Mouse (Mus musculus) limb, embryonic 13.5 days (tissue): ENCODE data around the gene Ifi202b. TPM values are rescaled to one million over a fixed set of nuclear protein-coding genes. Genes with fewer than 3 reads are reported as not detected.
"Not testable (repeated sequence)": the region's sequence is repeated elsewhere in the genome, so short reads cannot be mapped to it uniquely, and the experiment has no call there.

ENCODE experiments used
- ATAC-seq: fragments of 200-750 bp; cut with Nextera tagmentation; 2 replicates; pipeline ENCODE4 v1.8.0; 2017; ENCODE audit warnings: low read depth, moderate number of reproducible peaks, moderate TSS enrichment; ENCODE audit not compliant: low FRiP score
- H3K27ac ChIP-seq: fragments of 300-500 bp; sonication (generic); 2 replicates; pipeline ENCODE4 v1.5.1; 2015; ENCODE audit warnings: inconsistent platforms, mild to moderate bottlenecking, moderate library complexity
- H3K27me3 ChIP-seq: fragments of 300-500 bp; sonication (generic); 2 replicates; pipeline ENCODE4 v1.6.1; 2015; ENCODE audit warnings: mild to moderate bottlenecking, inconsistent platforms
- H3K36me3 ChIP-seq: fragments of 300-500 bp; sonication (generic); 2 replicates; pipeline ENCODE4 v1.6.1; 2015; ENCODE audit warnings: inconsistent platforms, mild to moderate bottlenecking, moderate library complexity
- H3K4me1 ChIP-seq: fragments of 300-500 bp; sonication (generic); 2 replicates; pipeline ENCODE4 v1.6.1; 2015; ENCODE audit warnings: inconsistent platforms
- H3K4me2 ChIP-seq: fragments of 300-500 bp; sonication (generic); replicated peaks from 2 replicates; pipeline ENCODE4 v1.6.1; 2015; ENCODE audit warnings: inconsistent platforms, mild to moderate bottlenecking, moderate library complexity
- H3K4me3 ChIP-seq: fragments of 300-500 bp; sonication (generic); 2 replicates; pipeline ENCODE4 v1.5.1; 2015; ENCODE audit warnings: moderate library complexity, mild to moderate bottlenecking, inconsistent platforms
- H3K9ac ChIP-seq: fragments of 300-500 bp; sonication (generic); 2 replicates; pipeline ENCODE4 v1.6.1; 2015; ENCODE audit warnings: mild to moderate bottlenecking, inconsistent platforms
- H3K9me3 ChIP-seq: fragments of 300-500 bp; sonication (generic); 2 replicates; pipeline ENCODE4 v1.6.1; 2016; ENCODE audit warnings: inconsistent platforms
- WGBS: fragments of 180-500 bp; shearing (Covaris S2); methylation state at CpG from one replicate; pipeline ENCODE4 v1.1.7; 2015; 5-methylcytosine and 5-hydroxymethylcytosine counted together
- polyA plus RNA-seq: library from polyadenylated mRNA; unstranded; fragments of >200 nt; fragmentation: Nextera tagmentation; extraction: Ambion mirVana; gene quantifications from 2 replicates; pipeline ENCODE4 v1.2.1, GENCODE M21; 2015

The Ifi202b gene
- polyA plus RNA-seq = 0.57 and 0.60 TPM in 2 replicates

DNA sequence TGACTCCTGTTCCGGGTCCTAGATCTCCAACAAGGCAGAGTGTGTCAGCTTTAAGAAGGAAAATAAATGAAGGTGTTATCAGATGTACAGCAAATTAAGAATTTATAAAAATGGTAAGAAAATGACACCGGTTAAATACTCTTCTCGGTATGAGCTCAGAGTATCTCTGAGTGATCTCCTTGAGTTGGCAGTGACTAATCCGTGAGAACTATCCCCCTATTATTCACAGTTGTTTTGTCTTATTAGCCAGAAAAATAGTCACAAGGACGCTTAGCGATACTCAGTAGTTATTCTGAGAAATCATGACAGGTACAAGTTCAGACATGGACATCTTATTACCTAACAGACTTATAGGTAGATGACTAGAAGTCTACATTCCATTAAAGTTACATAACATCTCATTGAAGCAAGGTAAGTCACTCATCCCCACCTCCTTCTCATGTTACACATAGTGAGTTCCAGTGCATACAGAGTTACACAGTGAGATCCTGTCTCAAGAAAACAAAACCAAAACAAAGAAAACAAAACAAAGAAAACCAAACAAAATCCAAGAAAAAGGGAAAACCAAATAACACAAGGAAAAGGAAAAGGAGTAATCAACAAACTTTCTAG is at the start of gene Ifi202b:
Gene Ifi202b (minus strand): TSS at position 51 of the 612 bp plus-strand sequence.
- ATAC-seq, H3K4me1 ChIP-seq, H3K4me2 ChIP-seq, H3K36me3 ChIP-seq, H3K4me3 ChIP-seq, H3K27me3 ChIP-seq, H3K27ac ChIP-seq, H3K9me3 ChIP-seq, H3K9ac ChIP-seq: not testable (repeated sequence)
- WGBS = 81% methylated on average over 6 of the region's 6 CpGs

DNA sequence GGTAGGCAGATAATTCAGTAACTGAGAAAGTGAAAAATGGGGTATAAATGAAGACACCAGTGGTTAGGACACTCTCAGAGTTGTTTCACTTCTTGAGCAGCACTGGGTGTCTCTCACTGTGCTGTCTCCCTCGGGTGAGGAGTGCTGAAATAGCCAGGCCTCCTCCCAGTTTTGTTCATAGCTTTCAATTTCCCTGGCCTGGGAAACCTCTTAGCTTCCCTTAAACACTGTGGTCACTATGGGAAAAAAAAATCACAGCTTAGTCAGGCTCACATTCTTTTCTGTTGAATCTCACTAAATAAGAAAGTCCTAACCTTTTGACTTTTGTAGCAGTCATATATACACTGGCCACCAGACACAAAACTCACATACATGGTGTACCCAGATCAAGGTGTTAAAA is 49.2 kb upstream of the Ifi202b start, which contains the start of gene Ifi205:
Gene Ifi205 (minus strand): TSS at position 113 of the 400 bp plus-strand sequence.
- no peaks in the 10 kb centered on the region for H3K36me3 ChIP-seq
- H3K27ac ChIP-seq = no peak within 1 kb of the TSS
- no peaks in the 10 kb centered on the region for H3K4me1 ChIP-seq
- H3K27me3 ChIP-seq = no peaks in the 10 kb centered on the region
- no peaks in the 10 kb centered on the region for H3K9me3 ChIP-seq
- H3K4me2 ChIP-seq = no peak within 1 kb of the TSS
- WGBS = 57% methylated on average over 1 of the region's 1 CpGs
- no peak for ATAC-seq
- H3K9ac ChIP-seq = no peak within 1 kb of the TSS
- no peak within 1 kb of the TSS for H3K4me3 ChIP-seq

DNA sequence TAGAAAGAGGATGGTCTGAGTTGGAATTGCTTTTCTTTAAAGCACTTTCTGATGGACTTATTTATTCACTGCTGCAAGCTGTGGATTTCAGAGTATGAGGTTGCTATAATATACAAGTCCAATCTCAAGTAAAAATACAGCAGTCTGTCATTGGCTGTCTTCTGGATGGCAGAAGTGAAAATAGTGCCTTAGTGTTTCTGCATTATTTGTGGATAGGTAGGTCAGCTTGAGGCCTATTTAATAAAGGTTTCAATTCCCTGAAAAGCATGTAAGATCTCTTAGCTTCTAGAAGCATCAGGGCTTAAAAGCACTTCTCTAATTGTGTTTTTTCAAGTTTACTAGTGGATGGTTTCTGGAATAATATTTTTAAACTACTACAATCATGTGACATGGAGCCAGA is 24.5 kb upstream of the Ifi202b start:
- not testable (repeated sequence) for H3K9me3 ChIP-seq, H3K4me3 ChIP-seq, H3K9ac ChIP-seq, H3K4me2 ChIP-seq, ATAC-seq, H3K27ac ChIP-seq, H3K36me3 ChIP-seq, H3K4me1 ChIP-seq, H3K27me3 ChIP-seq

DNA sequence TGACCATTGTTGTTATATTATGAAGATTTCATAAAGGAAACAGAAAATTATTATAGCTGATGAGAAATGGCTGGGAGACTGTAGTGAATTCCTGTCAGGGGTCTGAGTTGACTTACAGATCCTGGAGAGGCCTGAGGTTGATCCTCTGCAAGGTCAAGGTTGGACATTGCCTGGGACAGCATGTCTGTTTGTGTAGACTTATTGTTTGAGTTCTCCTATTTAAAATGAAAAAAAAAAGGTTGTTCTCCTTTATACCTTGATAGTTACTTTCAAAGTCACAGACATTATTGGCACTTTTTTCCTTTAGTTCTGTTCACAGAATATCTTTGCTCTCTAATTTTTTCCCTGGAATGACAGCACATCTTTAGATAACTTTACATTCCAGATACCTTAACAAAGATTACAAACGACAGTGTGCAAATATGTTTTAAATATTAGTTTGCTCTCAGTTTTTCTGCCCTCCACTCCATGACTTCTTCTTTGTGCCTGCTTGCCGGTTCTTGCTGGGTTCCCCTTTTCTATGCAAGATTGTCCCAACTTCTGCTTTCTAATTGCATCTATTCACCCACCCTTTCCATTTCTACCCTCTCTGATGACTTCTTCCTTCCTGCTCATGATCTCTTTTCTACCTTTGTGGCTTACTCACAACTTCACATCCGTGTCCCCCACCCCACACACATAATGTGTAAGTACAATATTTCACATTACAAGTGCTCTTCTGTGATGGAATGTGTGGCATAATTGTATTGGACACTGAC is 22.0 kb upstream of the Ifi202b start:
- H3K27ac ChIP-seq, H3K9ac ChIP-seq, H3K27me3 ChIP-seq, H3K4me1 ChIP-seq, ATAC-seq, H3K4me2 ChIP-seq, H3K4me3 ChIP-seq, H3K36me3 ChIP-seq, H3K9me3 ChIP-seq: not testable (repeated sequence)
- 79% methylated on average over 2 of the region's 3 CpGs for WGBS

DNA sequence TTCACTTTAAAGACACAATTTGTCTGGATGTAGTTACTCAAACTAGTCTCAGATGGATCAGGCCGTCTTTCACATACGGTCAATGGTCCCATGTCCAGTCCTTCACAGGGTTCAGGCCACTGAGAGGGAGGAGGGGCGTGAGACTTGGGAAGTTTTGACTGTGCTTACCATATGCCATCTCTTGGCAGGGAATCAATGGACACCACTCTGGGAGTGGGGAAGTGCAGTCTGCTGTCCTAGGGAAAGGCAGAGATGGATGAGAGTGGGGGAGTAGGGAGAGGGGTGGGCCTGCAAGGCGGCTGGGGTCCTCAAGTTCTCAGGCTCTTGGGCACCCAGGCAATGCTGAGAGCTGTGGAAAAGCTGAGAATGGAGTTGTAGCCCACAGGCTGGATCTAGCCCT is 12.5 kb upstream of the Ifi202b start:
- WGBS = 76% methylated on average over 4 of the region's 4 CpGs
- H3K4me1 ChIP-seq = no peaks in the 10 kb centered on the region
- H3K36me3 ChIP-seq = no peaks in the 10 kb centered on the region
- H3K27me3 ChIP-seq = no peaks in the 10 kb centered on the region
- no peak overlapping the region for H3K4me2 ChIP-seq
- H3K27ac ChIP-seq = no peak overlapping the region
- H3K4me3 ChIP-seq = no peak overlapping the region
- H3K9me3 ChIP-seq = no peaks in the 10 kb centered on the region
- no peak overlapping the region for H3K9ac ChIP-seq
- ATAC-seq = no peak

DNA sequence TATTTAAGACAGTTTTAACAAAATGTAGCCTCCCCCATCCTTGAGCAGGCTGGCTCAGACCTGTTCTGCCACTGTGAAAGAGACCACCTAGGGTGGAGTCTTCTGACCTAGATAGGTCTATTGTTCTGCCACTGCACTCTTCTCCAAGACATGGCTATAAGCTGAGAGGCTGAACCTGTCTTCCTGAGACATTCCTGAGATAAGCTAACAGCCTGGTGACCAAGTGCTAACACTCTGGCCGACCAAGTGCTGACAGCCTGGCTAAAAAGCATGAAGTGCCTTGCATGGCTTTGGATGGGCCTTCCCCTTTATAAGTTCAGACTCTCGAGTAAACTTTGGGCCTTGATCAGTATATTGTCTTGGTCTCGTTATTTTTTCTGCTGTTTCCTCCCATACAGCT is 1.5 kb downstream of the Ifi202b start:
- H3K27ac ChIP-seq, H3K4me1 ChIP-seq, H3K4me2 ChIP-seq, H3K27me3 ChIP-seq, H3K9me3 ChIP-seq, H3K36me3 ChIP-seq, H3K4me3 ChIP-seq, H3K9ac ChIP-seq, ATAC-seq: not testable (repeated sequence)
- WGBS = 49% methylated on average over 3 of the region's 3 CpGs

DNA sequence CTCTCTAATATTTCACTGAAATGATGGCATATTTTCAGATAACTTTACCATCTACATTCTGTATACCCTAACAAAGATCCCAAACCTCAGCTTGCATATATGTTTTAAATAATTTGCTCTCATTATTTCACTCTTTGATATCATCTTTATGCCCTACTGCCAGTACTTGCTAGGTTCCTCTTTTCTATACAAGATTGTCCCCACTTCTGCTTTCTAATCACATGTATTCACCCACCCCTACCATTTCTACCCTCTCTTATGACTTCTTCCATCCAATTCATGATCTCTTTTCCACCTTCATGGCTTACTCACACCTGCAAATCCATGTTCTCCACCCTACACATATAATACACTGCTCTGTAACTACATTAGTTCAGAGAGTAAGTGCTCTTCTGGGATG is 4.9 kb downstream of the Ifi202b start:
- Histone ChIP-seq H3K4me2 (no peak overlapping the region), H3K9me3 (no peaks in the 10 kb centered on the region), H3K9ac (no peak overlapping the region), H3K4me3 (no peak overlapping the region), H3K27me3 (no peaks in the 10 kb centered on the region), H3K4me1 (no peaks in the 10 kb centered on the region), H3K27ac (no peak overlapping the region), H3K36me3 (no peaks in the 10 kb centered on the region)
- no peak for ATAC-seq

DNA sequence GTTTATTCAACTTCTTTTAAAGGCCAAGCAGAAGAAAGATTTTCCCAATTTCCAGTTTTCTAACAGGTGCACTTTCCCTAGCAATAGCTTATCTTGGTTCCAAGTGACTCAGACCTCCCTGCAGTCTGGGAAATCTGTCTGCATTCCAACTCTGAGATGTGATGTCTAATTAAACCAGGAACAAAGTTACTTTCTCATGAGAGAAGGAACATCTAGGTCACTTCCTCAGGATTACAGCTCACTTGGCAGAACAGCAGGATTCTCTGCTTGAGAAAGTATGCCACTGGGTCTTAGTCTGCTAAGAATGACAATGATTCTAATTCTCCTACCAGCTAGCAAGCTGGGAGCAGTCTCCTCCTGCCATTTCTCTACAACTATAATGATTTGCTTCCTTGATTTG is 9.4 kb downstream of the Ifi202b start:
- no peaks in the 10 kb centered on the region for H3K27me3 ChIP-seq
- no peaks in the 10 kb centered on the region for H3K4me1 ChIP-seq
- no peak overlapping the region for H3K4me3 ChIP-seq
- H3K9ac ChIP-seq = no peak overlapping the region
- no peak overlapping the region for H3K27ac ChIP-seq
- H3K4me2 ChIP-seq = no peak overlapping the region
- H3K9me3 ChIP-seq = no peaks in the 10 kb centered on the region
- no peaks in the 10 kb centered on the region for H3K36me3 ChIP-seq
- no peak for ATAC-seq

DNA sequence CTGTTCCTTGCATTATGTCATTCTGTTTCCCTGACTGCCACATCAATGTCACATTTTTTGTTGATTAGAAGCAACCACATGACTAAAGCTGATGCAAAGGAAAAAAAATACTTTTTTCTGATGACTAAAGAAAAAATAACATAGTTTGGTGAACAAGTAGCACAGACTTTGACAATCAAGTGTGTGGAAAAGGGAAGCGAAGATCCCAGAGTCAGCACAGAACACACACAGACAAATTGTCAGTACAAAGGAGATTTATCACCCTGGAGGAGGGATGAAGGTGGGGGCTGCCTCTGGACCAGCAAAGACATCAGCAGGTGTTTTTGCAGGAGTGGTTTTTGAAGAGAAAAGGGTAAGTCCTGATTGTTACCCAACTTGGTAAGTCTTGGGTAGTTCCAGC is 21.1 kb downstream of the Ifi202b start:
- not testable (repeated sequence) for H3K4me1 ChIP-seq, H3K4me2 ChIP-seq, H3K9ac ChIP-seq, H3K9me3 ChIP-seq, H3K4me3 ChIP-seq, ATAC-seq, H3K27ac ChIP-seq, H3K36me3 ChIP-seq, H3K27me3 ChIP-seq
- WGBS = 73% methylated on average over 1 of the region's 1 CpGs

DNA sequence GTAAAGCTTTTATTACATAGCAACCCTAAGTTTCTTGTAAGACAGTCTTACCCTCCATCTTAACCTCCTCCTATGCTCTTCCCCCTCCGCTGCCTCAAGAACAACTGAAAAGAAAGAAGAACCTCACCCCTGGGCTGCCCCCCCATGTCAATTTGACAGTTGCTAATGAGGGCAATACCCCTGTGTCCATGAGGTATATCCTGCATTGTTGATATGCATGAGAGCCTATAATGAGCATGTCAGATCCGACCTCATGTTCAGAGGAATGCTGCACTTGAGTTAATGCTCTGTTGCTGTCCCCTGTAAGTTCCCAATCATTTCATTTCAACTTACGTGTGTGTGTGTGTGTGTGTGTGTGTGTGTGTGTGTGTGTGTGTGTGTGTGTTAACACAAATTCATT is 22.5 kb downstream of the Ifi202b start:
- not testable (repeated sequence) for H3K4me3 ChIP-seq, ATAC-seq, H3K9me3 ChIP-seq, H3K36me3 ChIP-seq, H3K27me3 ChIP-seq, H3K27ac ChIP-seq, H3K4me1 ChIP-seq, H3K9ac ChIP-seq, H3K4me2 ChIP-seq
- 20% methylated on average over 3 of the region's 3 CpGs for WGBS

DNA sequence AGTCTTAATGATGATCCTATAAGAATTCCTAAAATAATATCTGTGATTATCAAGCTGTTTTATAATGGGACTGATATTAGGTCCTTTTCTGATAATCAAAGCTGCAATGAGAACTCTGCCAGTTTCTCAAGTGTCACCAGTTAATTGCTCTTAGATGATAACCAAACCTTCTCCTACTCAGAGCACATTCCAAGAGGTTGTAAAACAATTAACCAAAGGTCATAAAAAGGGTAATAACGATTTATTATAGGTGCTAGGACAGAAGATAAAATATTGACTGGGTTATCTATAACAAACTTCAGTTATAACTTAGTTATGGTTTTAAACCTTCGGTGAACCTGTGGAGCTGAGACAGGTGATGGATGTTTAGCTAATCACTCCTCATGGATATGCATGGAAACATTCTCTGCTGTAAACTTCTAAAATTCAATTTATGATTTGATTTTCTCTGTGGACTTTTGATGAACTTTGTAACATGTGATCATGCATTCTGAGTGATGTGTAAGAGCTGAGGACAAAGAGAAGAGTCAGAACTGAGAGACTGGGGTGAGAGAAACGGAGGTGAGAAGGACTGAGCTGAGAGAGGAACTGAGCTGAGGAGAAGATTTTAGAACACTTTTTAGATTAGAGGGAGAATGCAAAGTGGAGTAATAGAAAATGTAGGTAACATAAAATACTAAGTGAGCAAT is 26.6 kb downstream of the Ifi202b start:
- 25% methylated on average over 3 of the region's 3 CpGs for WGBS
- not testable (repeated sequence) for H3K4me1 ChIP-seq, H3K9me3 ChIP-seq, H3K4me2 ChIP-seq, H3K27ac ChIP-seq, H3K27me3 ChIP-seq, H3K36me3 ChIP-seq, ATAC-seq, H3K9ac ChIP-seq, H3K4me3 ChIP-seq

DNA sequence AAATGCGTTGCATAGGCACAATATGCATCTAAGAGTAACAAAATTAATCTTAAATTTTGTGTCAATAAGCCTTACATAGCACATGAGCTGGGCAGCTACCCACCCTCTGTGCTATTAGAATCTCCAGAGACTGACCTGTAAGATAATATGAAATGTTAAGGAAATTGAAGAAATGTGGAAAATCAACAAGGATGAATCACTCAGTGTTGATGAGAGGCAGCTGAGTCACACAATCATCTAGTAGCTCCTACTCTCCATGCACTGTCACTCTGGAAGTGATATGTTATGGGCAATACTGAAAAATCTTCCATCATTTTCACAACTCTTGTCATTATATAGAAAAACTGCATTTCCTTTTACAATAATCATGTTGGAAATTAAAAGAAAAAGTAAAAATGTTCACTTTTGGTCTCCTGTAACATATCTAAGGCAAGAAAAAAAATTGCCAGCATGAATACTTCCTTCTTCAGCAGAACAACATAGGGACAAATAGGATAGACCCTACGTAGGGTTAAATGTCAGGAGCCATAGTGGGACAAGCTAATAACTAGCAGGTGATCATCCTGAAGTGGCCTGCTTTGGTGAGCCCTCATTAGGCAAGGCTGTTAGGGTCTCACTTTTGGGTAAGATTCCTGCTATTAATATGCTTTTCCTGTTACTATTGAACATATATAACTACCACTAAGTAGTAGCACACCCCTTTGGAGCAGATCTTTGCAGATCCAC is 27.3 kb downstream of the Ifi202b start:
- Histone ChIP-seq H3K27ac (no peak overlapping the region), H3K36me3 (no peaks in the 10 kb centered on the region), H3K9ac (no peak overlapping the region), H3K4me2 (no peak overlapping the region), H3K9me3 (no peaks in the 10 kb centered on the region), H3K4me1 (no peaks in the 10 kb centered on the region), H3K27me3 (no peaks in the 10 kb centered on the region), H3K4me3 (no peak overlapping the region)
- 67% methylated on average over 2 of the region's 2 CpGs for WGBS
- ATAC-seq = no peak
